Mouse (Mus musculus) olfactory bulb, adult 2 months (tissue): ENCODE measurements around the gene Cacna1c. TPM values are rescaled to one million over a fixed set of nuclear protein-coding genes. Genes with fewer than 3 reads are reported as not detected.

Source experiments
- H3K27ac ChIP-seq: fragments of 200-500 bp; 2 replicates; pipeline ENCODE4 v1.5.1; 2012; ENCODE audit warnings: low read depth, low read length; ENCODE audit not compliant: insufficient read depth
- H3K4me1 ChIP-seq: fragments of 200-500 bp; 2 replicates; pipeline ENCODE4 v1.6.1; 2012; ENCODE audit warnings: low read length; ENCODE audit not compliant: control insufficient read depth, insufficient read depth
- H3K4me3 ChIP-seq: fragments of 200-500 bp; 2 replicates; pipeline ENCODE4 v1.5.1; 2012; ENCODE audit warnings: mild to moderate bottlenecking, low read depth, low read length, moderate library complexity; ENCODE audit not compliant: insufficient read depth
- CTCF ChIP-seq: fragments of 200-500 bp; IDR thresholded peaks from 2 replicates; pipeline ENCODE4 v1.5.1; 2012; ENCODE audit warnings: low read depth, mild to moderate bottlenecking, low read length, moderate library complexity; ENCODE audit not compliant: insufficient read depth
- POLR2A ChIP-seq: fragments of 200-500 bp; IDR thresholded peaks from 2 replicates; pipeline ENCODE4 v1.6.1; 2012; ENCODE audit warnings: mild to moderate bottlenecking, low read depth, low read length, moderate library complexity; ENCODE audit not compliant: insufficient read depth
- WGBS: fragments of 180-500 bp; shearing (Covaris S2); methylation state at CpG from one replicate; pipeline ENCODE4 v1.1.7; 2018; 5-methylcytosine and 5-hydroxymethylcytosine counted together
- polyA plus RNA-seq: library from polyadenylated mRNA; stranded (reverse); fragments of >200 nt; gene quantifications from 2 replicates; pipeline ENCODE4 v1.2.4, GENCODE M21; 2012; ENCODE audit warnings: low replicate concordance; ENCODE audit not compliant: missing spikeins, insufficient read depth, insufficient read length

The Cacna1c gene
- polyA plus RNA-seq, 1 experiment, result 35.8 TPM

DNA sequence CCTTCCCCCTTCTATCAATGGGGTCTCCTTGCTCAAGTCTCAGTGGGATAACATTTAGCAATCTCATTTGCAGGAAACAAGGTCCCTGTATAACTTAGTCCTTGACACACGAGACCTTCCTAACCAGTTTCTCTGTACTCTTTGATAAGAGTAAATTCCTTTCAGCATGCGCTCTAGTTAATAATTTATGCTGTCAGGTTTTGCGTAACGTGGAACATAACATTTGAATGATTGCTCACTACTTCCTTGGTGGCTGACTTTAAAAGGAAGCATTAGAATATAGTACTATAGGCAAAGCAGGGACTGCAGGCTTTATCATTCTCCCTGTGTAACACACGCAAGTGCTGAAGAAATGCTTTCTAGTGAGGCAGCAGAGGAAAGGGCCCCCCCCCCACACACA, 232.9 kb downstream of the Cacna1c start:
- H3K4me1 ChIP-seq, result peaks cover 27% of the 10 kb centered on the region
- H3K27ac ChIP-seq, result no peak overlapping the region
- 63% methylated on average over 5 of the region's 5 CpGs for WGBS
- TF ChIP-seq POLR2A (no peak), CTCF (no peak)
- H3K4me3 ChIP-seq, result no peak overlapping the region

DNA sequence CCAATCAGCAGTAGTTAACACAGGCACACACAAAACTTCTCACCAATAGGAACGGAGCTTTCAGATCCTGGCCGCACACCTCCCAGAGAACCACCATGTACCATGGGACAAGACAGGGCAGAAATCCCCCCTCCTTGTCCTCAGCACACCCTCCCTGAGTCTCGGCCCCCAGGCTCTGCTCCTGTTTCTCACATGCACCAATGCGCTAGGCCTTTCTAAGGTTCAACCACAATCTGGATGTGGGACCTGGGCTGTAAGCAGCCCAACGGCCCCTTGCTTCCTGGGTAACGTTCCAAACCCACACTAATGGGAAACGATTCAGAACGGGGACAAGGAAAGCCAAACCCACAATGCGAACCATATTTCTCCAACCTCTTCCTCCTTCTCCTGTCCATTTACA, 237.7 kb downstream of the Cacna1c start:
- TF ChIP-seq POLR2A (no peak), CTCF (no peak)
- Histone ChIP-seq H3K4me1 (peaks cover 11% of the 10 kb centered on the region), H3K4me3 (no peak overlapping the region), H3K27ac (no peak overlapping the region)
- WGBS, result 87% methylated on average over 9 of the region's 9 CpGs

DNA sequence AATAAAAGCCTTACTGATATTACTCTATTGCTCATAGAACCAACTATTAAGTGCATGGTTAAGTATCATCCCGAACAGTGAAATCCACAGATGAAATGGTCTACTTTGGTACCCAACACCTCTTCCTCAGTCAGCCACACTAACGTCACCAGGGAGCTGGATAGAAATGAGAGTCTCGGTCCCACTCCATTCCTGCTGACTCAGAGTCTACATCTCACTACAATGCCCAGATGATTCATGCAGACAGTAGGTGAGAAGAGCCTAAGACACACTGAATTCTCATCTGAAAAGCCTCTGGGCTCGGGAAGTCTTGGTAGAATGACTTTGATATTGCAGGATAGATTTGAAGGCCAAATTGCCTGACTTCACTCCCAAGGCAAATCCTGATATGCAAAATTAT, 240.0 kb downstream of the Cacna1c start:
- TF ChIP-seq POLR2A (no peak), CTCF (no peak)
- 44% methylated on average over 4 of the region's 4 CpGs for WGBS
- H3K4me1 ChIP-seq, result peaks cover 16% of the 10 kb centered on the region
- H3K27ac ChIP-seq, result no peak overlapping the region
- H3K4me3 ChIP-seq, result no peak overlapping the region

DNA sequence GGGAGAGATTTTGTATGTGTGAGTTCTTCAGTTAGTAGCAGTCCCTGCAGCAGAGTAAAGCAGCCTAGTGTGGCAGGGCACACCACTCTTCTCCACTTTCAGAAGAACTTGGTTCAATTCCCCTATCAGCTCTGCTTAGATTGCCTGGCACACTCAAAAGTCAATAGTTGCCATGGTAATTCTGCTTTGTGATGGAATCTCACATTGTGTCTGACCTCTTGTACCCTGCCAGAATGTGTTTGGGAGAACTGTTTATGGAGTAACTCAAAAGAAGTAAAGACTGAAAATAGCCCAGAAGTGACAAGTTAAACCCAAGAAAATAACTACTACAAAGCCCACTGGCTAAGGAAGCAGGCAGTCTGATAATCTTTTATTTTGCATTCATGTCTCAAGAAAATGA, 240.4 kb downstream of the Cacna1c start:
- H3K4me1 ChIP-seq, result peaks cover 20% of the 10 kb centered on the region
- no peak for TF ChIP-seq POLR2A
- TF ChIP-seq CTCF, result no peak
- H3K27ac ChIP-seq, result no peak overlapping the region
- no peak overlapping the region for H3K4me3 ChIP-seq

DNA sequence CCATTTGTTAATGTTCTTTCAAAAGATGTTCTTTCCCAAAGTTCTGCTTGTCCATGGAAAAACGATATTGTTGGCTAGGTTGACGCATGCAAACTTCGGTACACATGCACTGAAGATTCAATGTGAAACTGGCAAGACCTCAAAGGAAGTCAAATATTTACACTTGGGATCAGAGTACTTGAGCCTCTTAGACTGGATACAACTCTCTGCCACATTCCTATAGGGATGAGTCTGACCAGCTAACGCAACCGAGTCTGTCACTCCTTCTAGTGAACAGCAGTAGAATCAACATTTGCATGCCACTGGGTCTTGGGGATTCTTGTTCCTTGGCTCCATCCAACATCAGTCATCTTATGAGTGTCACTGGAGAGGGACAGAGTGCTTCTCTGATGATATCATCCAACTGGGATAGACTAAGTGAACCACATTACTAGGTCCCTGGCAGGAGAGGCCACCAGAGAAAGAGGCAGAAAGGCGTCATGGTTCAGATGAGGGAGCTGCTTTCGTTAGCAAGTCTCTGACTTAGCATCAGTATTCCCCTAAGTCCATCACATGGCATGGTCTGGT, 241.1 kb downstream of the Cacna1c start:
- Histone ChIP-seq H3K4me1 (peaks cover 27% of the 10 kb centered on the region), H3K4me3 (no peak overlapping the region), H3K27ac (no peak overlapping the region)
- WGBS, result 91% methylated on average over 7 of the region's 7 CpGs
- TF ChIP-seq CTCF (no peak), POLR2A (no peak)

DNA sequence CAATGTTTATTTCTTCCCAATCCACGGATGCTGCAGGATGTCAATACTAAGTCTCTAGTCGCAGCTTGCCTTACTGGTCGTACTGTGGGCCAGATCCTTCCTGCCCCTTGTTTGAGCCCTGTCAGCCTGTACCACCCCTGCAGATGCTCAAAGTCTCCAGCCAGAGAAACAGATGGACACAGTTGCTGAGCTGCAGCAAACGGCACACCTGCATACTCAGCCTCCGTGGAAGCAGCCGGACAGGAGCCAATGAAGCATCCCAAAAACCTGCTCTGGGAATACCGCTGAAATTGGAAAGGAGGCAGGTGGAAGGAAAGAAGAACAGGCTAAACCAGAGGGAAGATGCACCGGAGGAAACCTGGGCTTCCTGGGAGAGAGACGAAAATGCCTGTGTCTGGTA, 243.8 kb downstream of the Cacna1c start:
- TF ChIP-seq POLR2A, result no peak
- no peak for TF ChIP-seq CTCF
- Histone ChIP-seq H3K4me1 (peaks cover 23% of the 10 kb centered on the region), H3K27ac (no peak overlapping the region), H3K4me3 (no peak overlapping the region)
- 78% methylated on average over 9 of the region's 9 CpGs for WGBS

DNA sequence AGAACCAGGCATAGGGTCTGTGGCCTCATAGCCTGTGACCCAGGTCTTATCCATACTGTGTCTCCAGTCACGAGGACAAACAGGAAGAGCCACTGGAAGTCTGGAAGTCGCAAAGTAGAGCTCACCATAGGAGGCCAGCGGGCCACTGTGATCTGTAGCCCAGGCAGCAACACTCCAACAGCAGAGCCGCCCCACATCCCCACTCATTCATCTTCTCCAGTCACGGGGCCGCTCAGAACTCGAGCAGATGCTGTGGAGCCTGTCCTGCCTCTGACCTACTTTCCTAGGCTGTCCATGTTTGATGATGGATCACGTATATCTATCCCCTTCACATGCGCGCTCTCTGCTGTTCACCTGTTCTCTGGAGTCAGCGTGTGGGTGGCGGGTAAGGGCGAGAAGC, 246.0 kb downstream of the Cacna1c start:
- 70% methylated on average over 13 of the region's 13 CpGs for WGBS
- H3K27ac ChIP-seq, result no peak overlapping the region
- no peak overlapping the region for H3K4me3 ChIP-seq
- H3K4me1 ChIP-seq, result peaks cover 26% of the 10 kb centered on the region
- TF ChIP-seq CTCF (no peak), POLR2A (no peak)

DNA sequence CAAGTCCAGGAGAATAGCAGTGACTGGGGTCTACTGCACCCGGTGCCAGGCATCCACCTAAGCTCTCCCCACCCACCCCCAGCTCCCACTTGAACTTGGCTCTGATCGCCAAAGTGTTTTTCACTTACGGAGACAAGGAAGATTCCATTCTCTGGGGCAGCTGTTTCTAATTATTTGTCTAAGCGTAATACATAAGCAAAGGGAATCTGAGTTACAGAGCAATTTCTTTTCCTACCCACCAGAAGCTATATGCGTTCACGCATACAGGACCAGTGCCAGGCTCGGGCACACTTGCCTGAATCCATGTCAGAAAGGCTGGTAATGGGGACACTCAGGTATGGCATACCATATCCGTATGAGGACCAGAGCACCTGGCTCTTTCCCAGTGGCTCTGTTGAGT, 248.9 kb downstream of the Cacna1c start:
- TF ChIP-seq POLR2A (no peak), CTCF (no peak)
- peaks cover 33% of the 10 kb centered on the region for H3K4me1 ChIP-seq
- no peak overlapping the region for H3K4me3 ChIP-seq
- 54% methylated on average over 8 of the region's 8 CpGs for WGBS
- no peak overlapping the region for H3K27ac ChIP-seq

DNA sequence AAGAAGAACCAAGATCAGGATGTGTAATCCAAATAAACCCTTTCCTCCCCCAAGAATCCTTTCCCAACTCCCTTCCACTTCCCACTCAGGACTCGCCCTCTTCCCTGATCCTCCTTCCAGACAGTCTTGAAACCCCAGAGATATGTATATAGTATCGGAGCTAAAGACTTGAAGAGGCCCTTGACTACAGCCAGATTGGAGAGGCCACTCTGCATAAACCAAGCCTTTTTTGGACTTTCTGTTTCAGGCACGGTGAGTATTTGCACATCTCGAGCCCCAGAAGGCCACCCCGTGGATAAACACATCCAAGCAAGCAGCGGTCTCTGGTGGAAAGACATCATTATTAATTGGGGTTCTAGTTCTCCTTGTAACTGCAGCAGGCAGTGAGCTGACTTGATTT, 249.6 kb downstream of the Cacna1c start:
- WGBS, result 71% methylated on average over 6 of the region's 6 CpGs
- Histone ChIP-seq H3K4me1 (peaks cover 35% of the 10 kb centered on the region), H3K4me3 (no peak overlapping the region), H3K27ac (no peak overlapping the region)
- TF ChIP-seq CTCF (no peak), POLR2A (no peak)

DNA sequence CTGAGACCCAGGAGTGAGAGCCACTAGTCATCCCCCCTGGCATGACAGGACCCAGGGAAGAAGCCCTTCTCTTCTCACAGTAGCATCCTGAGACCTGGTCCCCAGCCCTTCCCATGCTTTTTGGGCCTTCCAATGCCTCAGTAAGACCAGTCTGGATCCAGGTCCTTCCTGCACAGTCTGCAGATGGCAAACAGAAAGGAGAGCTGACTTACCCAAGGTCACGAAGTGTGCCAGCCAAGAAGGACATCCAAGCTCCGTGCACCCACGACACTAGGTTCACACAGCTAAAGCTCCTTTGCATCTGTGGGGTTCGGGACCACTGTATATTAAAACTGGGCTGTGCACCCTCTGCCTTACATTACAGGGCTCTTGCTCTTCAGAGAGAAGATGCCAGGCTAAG, 252.1 kb downstream of the Cacna1c start:
- 90% methylated on average over 4 of the region's 4 CpGs for WGBS
- Histone ChIP-seq H3K4me1 (peaks cover 33% of the 10 kb centered on the region), H3K27ac (no peak overlapping the region), H3K4me3 (no peak overlapping the region)
- TF ChIP-seq CTCF, result no peak
- no peak for TF ChIP-seq POLR2A
